Mouse (Mus musculus): Measurements from ENCODE around the gene Col6a4. TPM values are rescaled to one million over a fixed set of nuclear protein-coding genes. Genes with fewer than 3 reads are reported as not detected.

Gene Col6a4
- polyA plus RNA-seq, 1 experiment = 1.4 TPM

- TF ChIP-seq CTCF (IDR thresholded peaks at IDR 0.05; ENCODE audit: borderline replicate concordance, insufficient read depth, low read length) = no peak
- TF ChIP-seq POLR2A (IDR thresholded peaks at IDR 0.05; ENCODE audit: low read depth, low read length) = no peak
- Histone ChIP-seq H3K27ac (ENCODE audit: insufficient read depth, low read length) (no peak overlapping the region), H3K4me1 (ENCODE audit: control insufficient read depth, insufficient read depth, low read length) (no peaks in the 10 kb centered on the region), H3K4me3 (ENCODE audit: insufficient read depth, low read length) (no peak overlapping the region)
Measured at GRCm38 (mm10) chr9:105976871-105977270, 119.7 kb downstream of the Col6a4 start.

- Histone ChIP-seq H3K4me1 (ENCODE audit: control insufficient read depth, insufficient read depth, low read length) (no peaks in the 10 kb centered on the region), H3K27ac (ENCODE audit: insufficient read depth, low read length) (no peak overlapping the region), H3K4me3 (ENCODE audit: insufficient read depth, low read length) (no peak overlapping the region)
- TF ChIP-seq CTCF (IDR thresholded peaks at IDR 0.05; ENCODE audit: borderline replicate concordance, insufficient read depth, low read length) = no peak
- no peak for TF ChIP-seq POLR2A (IDR thresholded peaks at IDR 0.05; ENCODE audit: low read depth, low read length)
Measured at GRCm38 (mm10) chr9:105976314-105976713, 120.3 kb downstream of the Col6a4 start.

GRCm38 (mm10) chr9:105973736-105974135 lies 122.8 kb downstream of the Col6a4 start:
- Histone ChIP-seq H3K4me3 (ENCODE audit: insufficient read depth, low read length) (no peak overlapping the region), H3K27ac (ENCODE audit: insufficient read depth, low read length) (no peak overlapping the region), H3K4me1 (ENCODE audit: control insufficient read depth, insufficient read depth, low read length) (no peaks in the 10 kb centered on the region)
- TF ChIP-seq POLR2A (IDR thresholded peaks at IDR 0.05; ENCODE audit: low read depth, low read length) = no peak
- no peak for TF ChIP-seq CTCF (IDR thresholded peaks at IDR 0.05; ENCODE audit: borderline replicate concordance, insufficient read depth, low read length)

- TF ChIP-seq CTCF (IDR thresholded peaks at IDR 0.05; ENCODE audit: borderline replicate concordance, insufficient read depth, low read length) = no peak
- no peak for TF ChIP-seq POLR2A (IDR thresholded peaks at IDR 0.05; ENCODE audit: low read depth, low read length)
- H3K27ac ChIP-seq (ENCODE audit: insufficient read depth, low read length) = no peak overlapping the region
Measured at GRCm38 (mm10) chr9:105972031-105972430, 124.6 kb downstream of the Col6a4 start.

GRCm38 (mm10) chr9:105971351-105971894 lies 125.2 kb downstream of the Col6a4 start:
- no peaks in the 10 kb centered on the region for H3K4me1 ChIP-seq (ENCODE audit: control insufficient read depth, insufficient read depth, low read length)
- H3K27ac ChIP-seq (ENCODE audit: insufficient read depth, low read length) = no peak overlapping the region
- no peak overlapping the region for H3K4me3 ChIP-seq (ENCODE audit: insufficient read depth, low read length)
- TF ChIP-seq CTCF (IDR thresholded peaks at IDR 0.05; ENCODE audit: borderline replicate concordance, insufficient read depth, low read length) (no peak), POLR2A (IDR thresholded peaks at IDR 0.05; ENCODE audit: low read depth, low read length) (no peak)

More at GRCm38 (mm10) chr9:105972031-105972430, 124.6 kb downstream of the Col6a4 start:
- H3K4me3 ChIP-seq (ENCODE audit: insufficient read depth, low read length) = no peak overlapping the region
- H3K4me1 ChIP-seq (ENCODE audit: control insufficient read depth, insufficient read depth, low read length) = no peaks in the 10 kb centered on the region

- Histone ChIP-seq H3K4me3 (ENCODE audit: insufficient read depth, low read length) (no peak overlapping the region), H3K27ac (ENCODE audit: insufficient read depth, low read length) (no peak overlapping the region), H3K4me1 (ENCODE audit: control insufficient read depth, insufficient read depth, low read length) (no peaks in the 10 kb centered on the region)
- TF ChIP-seq POLR2A (IDR thresholded peaks at IDR 0.05; ENCODE audit: low read depth, low read length) (no peak), CTCF (IDR thresholded peaks at IDR 0.05; ENCODE audit: borderline replicate concordance, insufficient read depth, low read length) (no peak)
Measured at GRCm38 (mm10) chr9:105970901-105971300, 125.7 kb downstream of the Col6a4 start.

- TF ChIP-seq POLR2A (IDR thresholded peaks at IDR 0.05; ENCODE audit: low read depth, low read length) = no peak
- no peak for TF ChIP-seq CTCF (IDR thresholded peaks at IDR 0.05; ENCODE audit: borderline replicate concordance, insufficient read depth, low read length)
- Histone ChIP-seq H3K27ac (ENCODE audit: insufficient read depth, low read length) (no peak overlapping the region), H3K4me3 (ENCODE audit: insufficient read depth, low read length) (no peak overlapping the region), H3K4me1 (ENCODE audit: control insufficient read depth, insufficient read depth, low read length) (no peaks in the 10 kb centered on the region)
Measured at GRCm38 (mm10) chr9:105967976-105968375, 128.6 kb downstream of the Col6a4 start.

- H3K4me3 ChIP-seq (ENCODE audit: insufficient read depth, low read length) = no peak within 1 kb of the TSS
- no peaks in the 10 kb centered on the region for H3K4me1 ChIP-seq (ENCODE audit: control insufficient read depth, insufficient read depth, low read length)
- no peak within 1 kb of the TSS for H3K27ac ChIP-seq (ENCODE audit: insufficient read depth, low read length)
- no peak for TF ChIP-seq POLR2A (IDR thresholded peaks at IDR 0.05; ENCODE audit: low read depth, low read length)
- TF ChIP-seq CTCF (IDR thresholded peaks at IDR 0.05; ENCODE audit: borderline replicate concordance, insufficient read depth, low read length) = no peak
Measured at GRCm38 (mm10) chr9:105960533-105960932, 136.1 kb downstream of the Col6a4 start, which contains the start of gene Col6a5. TSS of gene Col6a5 (minus strand) at chr9:105960643.

GRCm38 (mm10) chr9:105959116-105959515 lies 137.5 kb downstream of the Col6a4 start:
- Histone ChIP-seq H3K4me3 (ENCODE audit: insufficient read depth, low read length) (no peak overlapping the region), H3K4me1 (ENCODE audit: control insufficient read depth, insufficient read depth, low read length) (no peaks in the 10 kb centered on the region), H3K27ac (ENCODE audit: insufficient read depth, low read length) (no peak overlapping the region)
- TF ChIP-seq CTCF (IDR thresholded peaks at IDR 0.05; ENCODE audit: borderline replicate concordance, insufficient read depth, low read length) (no peak), POLR2A (IDR thresholded peaks at IDR 0.05; ENCODE audit: low read depth, low read length) (no peak)

- Histone ChIP-seq H3K4me3 (ENCODE audit: insufficient read depth, low read length) (no peak overlapping the region), H3K27ac (ENCODE audit: insufficient read depth, low read length) (no peak overlapping the region), H3K4me1 (ENCODE audit: control insufficient read depth, insufficient read depth, low read length) (no peaks in the 10 kb centered on the region)
- TF ChIP-seq CTCF (IDR thresholded peaks at IDR 0.05; ENCODE audit: borderline replicate concordance, insufficient read depth, low read length) = no peak
- TF ChIP-seq POLR2A (IDR thresholded peaks at IDR 0.05; ENCODE audit: low read depth, low read length) = no peak
Measured at GRCm38 (mm10) chr9:105949755-105950154, 146.8 kb downstream of the Col6a4 start.
